Mouse (Mus musculus) C2C12 (cell line): Measurements from ENCODE around the gene Gm7029.

Experiments
- CEBPB ChIP-seq: IDR thresholded peaks from one replicate; pipeline ENCODE4 v1.6.1; 2011; ENCODE audit warnings: low read depth, mild to moderate bottlenecking, control low read depth, moderate library complexity
- CTCF ChIP-seq: IDR thresholded peaks from one replicate; pipeline ENCODE4 v1.5.1; 2011; ENCODE audit not compliant: control insufficient read depth, insufficient read depth, insufficient read length
- MAX ChIP-seq: IDR thresholded peaks from one replicate; pipeline ENCODE4 v1.6.1; 2011; ENCODE audit warnings: mild to moderate bottlenecking, control low read depth
- MYOD1 ChIP-seq: IDR thresholded peaks from one replicate; pipeline ENCODE4 v1.6.1; 2011; ENCODE audit warnings: low read depth; ENCODE audit not compliant: control insufficient read depth, insufficient read length
- MYOG ChIP-seq: IDR thresholded peaks from one replicate; pipeline ENCODE4 v1.6.1; 2011; ENCODE audit not compliant: control insufficient read depth, insufficient read length; ENCODE audit errors: extremely low read depth

- no peak for TF ChIP-seq MYOG
- peak; percentile 94 for TF ChIP-seq CTCF
- peak; percentile 47 for TF ChIP-seq MYOD1
- TF ChIP-seq MAX: no peak
- no peak for TF ChIP-seq CEBPB
Observed at GRCm38 (mm10) chr17:33920282-33921097, 46.9 kb downstream of the Gm7029 start.
